Mouse (Mus musculus) hindbrain, embryonic 13.5 days (tissue): ENCODE data around the gene Cbln1. TPM values are rescaled to one million over a fixed set of nuclear protein-coding genes. Genes with fewer than 3 reads are reported as not detected.

ENCODE experiments used
- ATAC-seq: fragments of 200-750 bp; cut with Nextera tagmentation; 2 replicates; pipeline ENCODE4 v1.8.0; 2017; ENCODE audit warnings: moderate TSS enrichment; ENCODE audit not compliant: low FRiP score
- H3K27ac ChIP-seq: fragments of 300-500 bp; sonication (generic); 2 replicates; pipeline ENCODE4 v1.5.1; 2015; ENCODE audit warnings: inconsistent platforms, mild to moderate bottlenecking, moderate library complexity
- H3K27me3 ChIP-seq: fragments of 300-500 bp; sonication (generic); 2 replicates; pipeline ENCODE4 v1.6.1; 2015; ENCODE audit warnings: mild to moderate bottlenecking, inconsistent platforms
- H3K36me3 ChIP-seq: fragments of 300-500 bp; sonication (generic); 2 replicates; pipeline ENCODE4 v1.6.1; 2015; ENCODE audit warnings: mild to moderate bottlenecking, inconsistent platforms
- H3K4me1 ChIP-seq: fragments of 300-500 bp; sonication (generic); replicated peaks from 2 replicates; pipeline ENCODE4 v1.6.1; 2015; ENCODE audit warnings: inconsistent platforms
- H3K4me2 ChIP-seq: fragments of 300-500 bp; sonication (generic); 2 replicates; pipeline ENCODE4 v1.6.1; 2015; ENCODE audit warnings: inconsistent platforms, mild to moderate bottlenecking, moderate library complexity
- H3K4me3 ChIP-seq: fragments of 300-500 bp; sonication (generic); 2 replicates; pipeline ENCODE4 v1.5.1; 2015; ENCODE audit warnings: mild to moderate bottlenecking, inconsistent platforms
- H3K9ac ChIP-seq: fragments of 300-500 bp; sonication (generic); 2 replicates; pipeline ENCODE4 v1.6.1; 2015; ENCODE audit warnings: mild to moderate bottlenecking, inconsistent platforms
- H3K9me3 ChIP-seq: fragments of 300-500 bp; sonication (generic); 2 replicates; pipeline ENCODE4 v1.6.1; 2016; ENCODE audit warnings: inconsistent platforms
- WGBS: fragments of 180-500 bp; shearing (Covaris S2); methylation state at CpG from one replicate; pipeline ENCODE4 v1.1.7; 2015; 5-methylcytosine and 5-hydroxymethylcytosine counted together
- polyA plus RNA-seq: library from polyadenylated mRNA; unstranded; fragments of >200 nt; fragmentation: Nextera tagmentation; extraction: Ambion mirVana; gene quantifications from 2 replicates; pipeline ENCODE4 v1.2.1, GENCODE M21; 2015

The Cbln1 gene
- polyA plus RNA-seq: 35.3 and 39.3 TPM in 2 replicates

GRCm38 (mm10) chr8:87472271-87473236 lies at the start of gene Cbln1:
Gene Cbln1 (minus strand): TSS chr8:87472609.
- Histone ChIP-seq H3K27me3 (peaks cover 74% of the 10 kb centered on the region), H3K4me1 (peaks cover 71% of the 10 kb centered on the region)
- ATAC-seq: peak; percentile 93

GRCm38 (mm10) chr8:87517132-87517531 lies 44.7 kb upstream of the Cbln1 start:
- 98% methylated on average over 3 of the region's 3 CpGs for WGBS
- H3K4me2 ChIP-seq: no peak overlapping the region
- no peak overlapping the region for H3K27ac ChIP-seq
- no peak overlapping the region for H3K4me3 ChIP-seq
- H3K4me1 ChIP-seq: peaks cover 5% of the 10 kb centered on the region; the same call in 1 of the 2 replicates
- H3K36me3 ChIP-seq: no peaks in the 10 kb centered on the region
- no peak overlapping the region for H3K9ac ChIP-seq
- no peaks in the 10 kb centered on the region for H3K27me3 ChIP-seq
- no peak for ATAC-seq
- H3K9me3 ChIP-seq: no peaks in the 10 kb centered on the region

More at GRCm38 (mm10) chr8:87472271-87473236, at the start of gene Cbln1:
- peak within 1 kb of the TSS; percentile 86 for H3K9ac ChIP-seq
- H3K36me3 ChIP-seq: no peaks in the 10 kb centered on the region
- WGBS: under 1% methylated on average over 119 of the region's 122 CpGs
- H3K9me3 ChIP-seq: no peaks in the 10 kb centered on the region
- peak within 1 kb of the TSS; percentile 66 for H3K4me3 ChIP-seq
- H3K4me2 ChIP-seq: peak within 1 kb of the TSS; percentile 90
- H3K27ac ChIP-seq: peak within 1 kb of the TSS; percentile 93

- Histone ChIP-seq H3K27me3 (no peaks in the 10 kb centered on the region), H3K36me3 (no peaks in the 10 kb centered on the region), H3K4me3 (no peak overlapping the region), H3K4me2 (no peak overlapping the region), H3K4me1 (peaks cover 10% of the 10 kb centered on the region; the same call in 1 of the 2 replicates), H3K9me3 (no peaks in the 10 kb centered on the region), H3K27ac (no peak overlapping the region), H3K9ac (no peak overlapping the region)
- 93% methylated on average over 5 of the region's 5 CpGs for WGBS
- ATAC-seq: no peak
Measured at GRCm38 (mm10) chr8:87513796-87514195, 41.4 kb upstream of the Cbln1 start.

- no peak for ATAC-seq
- Histone ChIP-seq H3K27ac (no peak overlapping the region), H3K9ac (no peak overlapping the region), H3K27me3 (no peaks in the 10 kb centered on the region), H3K4me3 (no peak overlapping the region), H3K4me2 (no peak overlapping the region), H3K36me3 (no peaks in the 10 kb centered on the region), H3K4me1 (peaks cover 12% of the 10 kb centered on the region; the same call in 1 of the 2 replicates), H3K9me3 (no peaks in the 10 kb centered on the region)
- WGBS: 84% methylated on average over 3 of the region's 3 CpGs
Measured at GRCm38 (mm10) chr8:87513350-87513749, 40.9 kb upstream of the Cbln1 start.

- 93% methylated on average over 6 of the region's 6 CpGs for WGBS
- no peak overlapping the region for H3K9ac ChIP-seq
- H3K4me1 ChIP-seq: peaks cover 12% of the 10 kb centered on the region; the same call in 1 of the 2 replicates
- no peak overlapping the region for H3K4me2 ChIP-seq
- H3K36me3 ChIP-seq: no peaks in the 10 kb centered on the region
- H3K4me3 ChIP-seq: no peak overlapping the region
- no peak overlapping the region for H3K27ac ChIP-seq
- peak; percentile 32; the same call in 1 of the 2 replicates for ATAC-seq
- no peaks in the 10 kb centered on the region for H3K27me3 ChIP-seq
- H3K9me3 ChIP-seq: no peaks in the 10 kb centered on the region
Measured at GRCm38 (mm10) chr8:87512636-87513035, 40.2 kb upstream of the Cbln1 start.

- H3K36me3 ChIP-seq: no peaks in the 10 kb centered on the region
- H3K9ac ChIP-seq: no peak overlapping the region
- H3K4me1 ChIP-seq: peaks cover 38% of the 10 kb centered on the region
- no peaks in the 10 kb centered on the region for H3K27me3 ChIP-seq
- H3K9me3 ChIP-seq: no peaks in the 10 kb centered on the region
- WGBS: 58% methylated on average over 9 of the region's 9 CpGs
- H3K27ac ChIP-seq: no peak overlapping the region
- no peak for ATAC-seq
- no peak overlapping the region for H3K4me3 ChIP-seq
- no peak overlapping the region for H3K4me2 ChIP-seq
Measured at GRCm38 (mm10) chr8:87507046-87507445, 34.6 kb upstream of the Cbln1 start.

GRCm38 (mm10) chr8:87504441-87504840 lies 32.0 kb upstream of the Cbln1 start:
- no peak for ATAC-seq
- H3K9ac ChIP-seq: no peak overlapping the region
- no peaks in the 10 kb centered on the region for H3K9me3 ChIP-seq
- no peak overlapping the region for H3K27ac ChIP-seq
- H3K4me1 ChIP-seq: peaks cover 39% of the 10 kb centered on the region
- no peaks in the 10 kb centered on the region for H3K27me3 ChIP-seq
- WGBS: 79% methylated on average over 5 of the region's 5 CpGs
- H3K4me3 ChIP-seq: no peak overlapping the region
- no peak overlapping the region for H3K4me2 ChIP-seq
- no peaks in the 10 kb centered on the region for H3K36me3 ChIP-seq

- Histone ChIP-seq H3K4me1 (peaks cover 35% of the 10 kb centered on the region), H3K36me3 (no peaks in the 10 kb centered on the region), H3K4me3 (no peak overlapping the region), H3K27ac (0 out of 2 replicates have a peak overlapping the region, but pooled peaks have one; percentile 40), H3K9me3 (no peaks in the 10 kb centered on the region), H3K4me2 (no peak overlapping the region), H3K27me3 (no peaks in the 10 kb centered on the region), H3K9ac (no peak overlapping the region)
- whole genome bisulfite sequencing: 80% methylated on average over 6 of the region's 6 CpGs
- no peak for ATAC-seq
Measured at GRCm38 (mm10) chr8:87502684-87503083, 30.3 kb upstream of the Cbln1 start.

GRCm38 (mm10) chr8:87497641-87498040 lies 25.2 kb upstream of the Cbln1 start:
- H3K9me3 ChIP-seq: no peaks in the 10 kb centered on the region
- WGBS: 76% methylated on average over 6 of the region's 6 CpGs

GRCm38 (mm10) chr8:87496511-87496910 lies 24.1 kb upstream of the Cbln1 start:
- no peaks in the 10 kb centered on the region for H3K27me3 ChIP-seq
- 0 out of 2 replicates have a peak, but pooled peaks cover 3% of the 10 kb centered on the region for H3K4me1 ChIP-seq

More at GRCm38 (mm10) chr8:87497641-87498040, 25.2 kb upstream of the Cbln1 start:
- Histone ChIP-seq H3K9ac (no peak overlapping the region), H3K36me3 (no peaks in the 10 kb centered on the region), H3K27me3 (no peaks in the 10 kb centered on the region), H3K4me1 (peaks cover 10% of the 10 kb centered on the region), H3K4me3 (no peak overlapping the region), H3K4me2 (no peak overlapping the region), H3K27ac (no peak overlapping the region)
- no peak for ATAC-seq

GRCm38 (mm10) chr8:87494862-87495261 lies 22.5 kb upstream of the Cbln1 start:
- Histone ChIP-seq H3K9me3 (no peaks in the 10 kb centered on the region), H3K4me1 (no peaks in the 10 kb centered on the region), H3K9ac (no peak overlapping the region), H3K36me3 (no peaks in the 10 kb centered on the region), H3K27ac (no peak overlapping the region), H3K4me3 (no peak overlapping the region), H3K27me3 (no peaks in the 10 kb centered on the region), H3K4me2 (no peak overlapping the region)
- 86% methylated on average over 9 of the region's 9 CpGs for WGBS
- ATAC-seq: no peak

More at GRCm38 (mm10) chr8:87496511-87496910, 24.1 kb upstream of the Cbln1 start:
- Histone ChIP-seq H3K27ac (no peak overlapping the region), H3K9ac (no peak overlapping the region), H3K36me3 (no peaks in the 10 kb centered on the region), H3K9me3 (no peaks in the 10 kb centered on the region), H3K4me3 (no peak overlapping the region), H3K4me2 (no peak overlapping the region)
- 95% methylated on average over 7 of the region's 7 CpGs for WGBS
- ATAC-seq: no peak

GRCm38 (mm10) chr8:87489841-87490415 lies 17.5 kb upstream of the Cbln1 start:
- peak overlapping the region; percentile 58; the same call in 1 of the 2 replicates for H3K27ac ChIP-seq
- no peak overlapping the region for H3K4me2 ChIP-seq
- H3K36me3 ChIP-seq: no peaks in the 10 kb centered on the region
- 64% methylated on average over 5 of the region's 5 CpGs for WGBS
- H3K4me1 ChIP-seq: no peaks in the 10 kb centered on the region
- no peak overlapping the region for H3K4me3 ChIP-seq
- no peak for ATAC-seq
- no peaks in the 10 kb centered on the region for H3K27me3 ChIP-seq
- H3K9me3 ChIP-seq: no peaks in the 10 kb centered on the region
- H3K9ac ChIP-seq: no peak overlapping the region
